Mouse (Mus musculus) heart, embryonic 11.5 days (tissue): ENCODE measurements at regions not wholly inside any gene's neighbourhood (a gene's known extent, or its start where the extent isn't known, plus 50 kb on each side); places are given as distances from the start of the nearest gene placed in this dataset.

ENCODE experiments used
- ATAC-seq: fragments of 200-750 bp; cut with Nextera tagmentation; replicated peaks from 2 replicates; pipeline ENCODE4 v1.8.0; 2017; ENCODE audit warnings: moderate library complexity; ENCODE audit not compliant: insufficient number of reproducible peaks, low FRiP score, low TSS enrichment
- H3K27ac ChIP-seq: fragments of 300-500 bp; sonication (generic); 2 replicates; pipeline ENCODE4 v1.5.1; 2014; ENCODE audit warnings: mild to moderate bottlenecking, low read depth, low read length
- H3K27me3 ChIP-seq: fragments of 300-500 bp; sonication (generic); 2 replicates; pipeline ENCODE4 v1.6.1; 2014; ENCODE audit warnings: mild to moderate bottlenecking, low read length, mixed read lengths; ENCODE audit not compliant: control insufficient read depth, insufficient read depth
- H3K36me3 ChIP-seq: fragments of 300-500 bp; sonication (generic); 2 replicates; pipeline ENCODE4 v1.6.1; 2014; ENCODE audit warnings: mild to moderate bottlenecking, low read length, moderate library complexity, mixed read lengths; ENCODE audit not compliant: control insufficient read depth, insufficient read depth
- H3K4me1 ChIP-seq: fragments of 300-500 bp; sonication (generic); 2 replicates; pipeline ENCODE4 v1.6.1; 2014; ENCODE audit warnings: low read length; ENCODE audit not compliant: control insufficient read depth, insufficient read depth
- H3K4me2 ChIP-seq: fragments of 300-500 bp; sonication (generic); 2 replicates; pipeline ENCODE4 v1.6.1; 2014; ENCODE audit warnings: mild to moderate bottlenecking, moderate library complexity
- H3K4me3 ChIP-seq: fragments of 300-500 bp; sonication (generic); 2 replicates; pipeline ENCODE4 v1.5.1; 2014; ENCODE audit warnings: low read depth, low read length
- H3K9ac ChIP-seq: fragments of 300-500 bp; sonication (generic); 2 replicates; pipeline ENCODE4 v1.6.1; 2014; ENCODE audit warnings: mild to moderate bottlenecking, low read depth, low read length, moderate library complexity
- H3K9me3 ChIP-seq: fragments of 300-500 bp; sonication (generic); replicated peaks from 2 replicates; pipeline ENCODE4 v1.6.1; 2016; ENCODE audit warnings: low read length; ENCODE audit not compliant: control insufficient read depth
- WGBS: fragments of 180-500 bp; shearing (Covaris S2); extraction: QIAGEN DNeasy Blood & Tissue Kit; methylation state at CpG from one replicate; pipeline ENCODE4 v1.1.7; 2014; ENCODE audit not compliant: insufficient replicate concordance; 5-methylcytosine and 5-hydroxymethylcytosine counted together
- microRNA counts: library from miRNA; unstranded; fragments of <30 nt; microRNA quantifications from one replicate; lab custom pipeline; 2015
- microRNA-seq: library from miRNA; unstranded; fragments of <30 nt; microRNA quantifications from one replicate; pipeline ENCODE4, GENCODE M21; 2016; ENCODE audit warnings: borderline number of aligned reads

- Histone ChIP-seq H3K36me3 (no peaks in the 10 kb centered on the region), H3K27ac (no peak overlapping the region), H3K27me3 (no peaks in the 10 kb centered on the region), H3K9ac (no peak overlapping the region), H3K9me3 (no peaks in the 10 kb centered on the region), H3K4me2 (no peak overlapping the region), H3K4me1 (no peaks in the 10 kb centered on the region), H3K4me3 (no peak overlapping the region)
- 59% methylated on average over 8 of the region's 8 CpGs for WGBS
- no peak for ATAC-seq
Observed at GRCm38 (mm10) chr9:89813616-89814318, 75.5 kb upstream of the Ankrd34c start.

GRCm38 (mm10) chr9:89807381-89807780, 69.1 kb upstream of the Ankrd34c start:
- 55% methylated on average over 6 of the region's 6 CpGs for WGBS
- ATAC-seq = no peak

GRCm38 (mm10) chr9:89802658-89803057, 64.4 kb upstream of the Ankrd34c start:
- H3K27me3 ChIP-seq = no peaks in the 10 kb centered on the region
- no peak overlapping the region for H3K27ac ChIP-seq
- H3K36me3 ChIP-seq = no peaks in the 10 kb centered on the region
- H3K4me2 ChIP-seq = no peak overlapping the region
- H3K9me3 ChIP-seq = no peaks in the 10 kb centered on the region
- ATAC-seq = peak; percentile 65; the same call in 1 of the 2 replicates
- WGBS = 61% methylated on average over 10 of the region's 10 CpGs
- H3K9ac ChIP-seq = no peak overlapping the region
- no peak overlapping the region for H3K4me3 ChIP-seq
- no peaks in the 10 kb centered on the region for H3K4me1 ChIP-seq

More at GRCm38 (mm10) chr9:89807381-89807780, 69.1 kb upstream of the Ankrd34c start:
- Histone ChIP-seq H3K4me1 (no peaks in the 10 kb centered on the region), H3K9ac (no peak overlapping the region), H3K4me3 (no peak overlapping the region), H3K27ac (no peak overlapping the region), H3K9me3 (no peaks in the 10 kb centered on the region), H3K36me3 (no peaks in the 10 kb centered on the region), H3K27me3 (no peaks in the 10 kb centered on the region), H3K4me2 (no peak overlapping the region)

- H3K4me2 ChIP-seq = no peak overlapping the region
- ATAC-seq = no peak
- H3K4me3 ChIP-seq = no peak overlapping the region
- no peaks in the 10 kb centered on the region for H3K9me3 ChIP-seq
- no peaks in the 10 kb centered on the region for H3K36me3 ChIP-seq
- no peak overlapping the region for H3K27ac ChIP-seq
- H3K9ac ChIP-seq = no peak overlapping the region
- no peaks in the 10 kb centered on the region for H3K4me1 ChIP-seq
- H3K27me3 ChIP-seq = no peaks in the 10 kb centered on the region
- 9% methylated on average over 6 of the region's 6 CpGs for WGBS
Observed at GRCm38 (mm10) chr9:89793018-89793417, 54.7 kb upstream of the Ankrd34c start.

- Histone ChIP-seq H3K4me1 (no peaks in the 10 kb centered on the region), H3K9ac (no peak overlapping the region), H3K4me2 (no peak overlapping the region), H3K9me3 (no peaks in the 10 kb centered on the region), H3K27me3 (no peaks in the 10 kb centered on the region), H3K4me3 (no peak overlapping the region), H3K36me3 (no peaks in the 10 kb centered on the region), H3K27ac (no peak overlapping the region)
- no peak for ATAC-seq
- 80% methylated on average over 5 of the region's 5 CpGs for WGBS
Observed at GRCm38 (mm10) chr9:89789926-89790325, 51.7 kb upstream of the Ankrd34c start.

- Histone ChIP-seq H3K4me3 (no peak overlapping the region), H3K36me3 (no peaks in the 10 kb centered on the region), H3K4me2 (no peak overlapping the region), H3K9ac (no peak overlapping the region), H3K27me3 (no peaks in the 10 kb centered on the region), H3K4me1 (no peaks in the 10 kb centered on the region), H3K9me3 (no peaks in the 10 kb centered on the region), H3K27ac (no peak overlapping the region)
- ATAC-seq = no peak
- 71% methylated on average over 1 of the region's 1 CpGs for WGBS
Observed at GRCm38 (mm10) chr9:89788651-89789050, 50.4 kb upstream of the Ankrd34c start.

MicroRNAs in the stretch of these regions (microRNA counts, 519-probe panel; counts per million panel counts)
- 32.2 counts per million for microRNA mmu-miR-184 (lab: Ali Mortazavi, UCI)

Small RNAs in the stretch of these regions (microRNA-seq; reads per million reads assigned to microRNA genes)
- gene Mir184 = 24.0 reads per million, percentile 53 among the genes with 10 or more reads in this experiment
